Mouse (Mus musculus): Measurements from ENCODE around the gene Rab7b.

Gene Rab7b

GRCm38 (mm10) chr1:131696325-131696724 is 7.8 kb downstream of the Rab7b start:
- peak; percentile 10 for DNase-seq

GRCm38 (mm10) chr1:131698770-131699169 is 10.3 kb downstream of the Rab7b start:
- no peak for DNase-seq

DNA sequence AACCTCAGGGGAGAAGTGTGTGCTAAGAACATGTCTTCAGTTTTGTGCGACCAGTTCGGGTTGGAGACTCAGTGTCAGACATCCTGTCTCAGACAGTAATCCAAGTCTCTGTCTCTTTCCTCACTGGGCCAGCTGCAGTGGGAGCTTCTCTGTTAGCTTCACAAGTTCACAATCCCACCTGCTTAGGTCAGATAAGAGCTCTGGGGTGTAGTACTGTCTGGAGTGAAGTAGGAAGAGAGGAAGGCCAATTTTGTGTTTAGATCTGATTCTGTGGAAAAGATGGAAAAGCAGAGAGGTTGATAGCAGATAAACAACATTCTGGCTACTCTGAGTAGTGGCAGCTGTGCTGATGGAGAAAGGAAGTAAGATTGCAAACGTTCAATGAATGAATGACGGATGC is 11.1 kb downstream of the Rab7b start:
- DNase-seq = no peak

- no peak for DNase-seq
Observed at GRCm38 (mm10) chr1:131700447-131700846, 12.0 kb downstream of the Rab7b start.

- DNase-seq = no peak
Observed at GRCm38 (mm10) chr1:131701391-131701790, 12.9 kb downstream of the Rab7b start.

GRCm38 (mm10) chr1:131702094-131702766 is 13.7 kb downstream of the Rab7b start:
- DNase-seq = no peak

DNA sequence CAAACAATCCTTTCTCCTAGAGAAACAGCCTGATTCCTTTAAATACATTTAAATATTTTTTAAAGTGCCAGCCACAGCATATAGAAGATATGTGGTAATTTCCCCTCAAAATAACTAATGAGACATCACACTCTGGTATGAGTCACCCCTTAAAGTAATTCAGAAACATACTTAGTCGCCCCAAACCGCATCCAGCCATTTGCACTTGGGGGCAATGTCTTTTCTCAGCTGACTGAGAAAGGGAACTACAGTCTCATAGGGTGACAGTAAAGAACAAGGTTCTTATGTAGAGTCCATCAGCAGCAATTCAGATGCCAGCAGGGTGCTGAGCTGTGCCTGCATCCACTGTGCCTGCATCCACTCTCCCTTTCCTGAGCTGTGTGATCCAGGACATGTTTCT is 15.0 kb downstream of the Rab7b start:
- no peak for DNase-seq

DNA sequence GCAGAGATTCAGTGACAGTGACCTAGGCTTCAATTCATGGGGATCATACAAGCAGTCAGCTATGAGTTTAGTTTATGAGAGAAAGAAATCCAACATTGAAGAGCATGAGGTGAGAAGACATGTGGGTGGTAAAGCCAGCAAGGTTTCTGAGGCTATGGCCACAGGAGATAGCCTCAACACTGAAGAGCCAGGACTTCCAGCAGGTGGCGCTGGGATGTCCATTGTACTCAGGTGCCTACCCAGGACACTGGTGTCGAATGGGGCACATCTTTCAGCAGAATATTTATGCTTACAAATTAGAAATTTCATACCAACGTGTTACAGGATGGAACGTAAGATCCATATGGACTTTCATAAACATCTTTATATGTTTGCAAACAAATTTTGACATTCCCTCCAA is 19.8 kb downstream of the Rab7b start:
- DNase-seq = peak; percentile 73

- DNase-seq = no peak
Observed at GRCm38 (mm10) chr1:131711518-131711917, 23.0 kb downstream of the Rab7b start.

DNA sequence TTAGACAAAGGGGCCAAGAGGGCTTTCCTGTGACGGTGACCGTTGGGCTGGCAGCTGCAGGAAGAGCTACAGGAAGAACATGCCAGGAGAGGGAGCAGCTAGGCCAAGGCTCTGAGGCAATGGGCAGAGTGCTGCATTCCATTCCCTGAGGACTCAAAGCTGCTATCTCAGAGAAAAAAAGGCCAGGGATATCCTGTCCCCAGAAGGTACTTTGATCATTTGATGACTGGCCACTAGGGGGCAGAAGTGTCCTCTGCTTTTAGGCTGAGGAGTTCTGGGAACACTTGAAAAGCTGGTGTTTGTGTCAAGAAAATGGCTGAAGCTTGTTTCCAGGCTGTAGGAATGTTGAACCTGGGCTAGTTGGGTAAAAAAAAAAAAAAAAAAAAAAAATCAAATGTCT is 23.9 kb downstream of the Rab7b start:
- peak; percentile 87 for DNase-seq

GRCm38 (mm10) chr1:131714388-131715337 is 26.2 kb downstream of the Rab7b start:
- DNase-seq = no peak

- DNase-seq = no peak
Observed at GRCm38 (mm10) chr1:131718952-131719694, 30.6 kb downstream of the Rab7b start.

DNA sequence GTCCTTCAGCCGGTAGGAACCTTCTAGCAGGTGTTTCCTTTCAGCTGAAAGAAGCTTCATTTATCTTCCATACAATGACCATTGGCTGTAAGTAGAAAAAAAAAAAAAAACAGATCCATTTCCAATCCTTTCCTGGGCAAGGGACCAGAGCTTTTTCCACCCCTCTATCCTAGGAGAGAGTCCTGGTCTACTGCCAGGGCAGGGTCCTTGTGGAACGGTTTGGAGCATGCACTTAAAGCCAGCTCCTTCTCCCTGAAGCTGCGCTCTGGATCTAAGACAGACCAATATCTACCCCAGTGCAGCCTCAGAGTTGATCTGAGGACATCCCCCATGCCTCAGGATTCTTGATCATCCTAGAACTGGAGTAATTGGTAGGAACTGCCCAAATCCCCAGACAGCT is 33.5 kb downstream of the Rab7b start:
- no peak for DNase-seq

GRCm38 (mm10) chr1:131723549-131723948 is 35.1 kb downstream of the Rab7b start:
- DNase-seq = no peak

- DNase-seq = no peak
Observed at GRCm38 (mm10) chr1:131726586-131726985, 38.1 kb downstream of the Rab7b start.

DNA sequence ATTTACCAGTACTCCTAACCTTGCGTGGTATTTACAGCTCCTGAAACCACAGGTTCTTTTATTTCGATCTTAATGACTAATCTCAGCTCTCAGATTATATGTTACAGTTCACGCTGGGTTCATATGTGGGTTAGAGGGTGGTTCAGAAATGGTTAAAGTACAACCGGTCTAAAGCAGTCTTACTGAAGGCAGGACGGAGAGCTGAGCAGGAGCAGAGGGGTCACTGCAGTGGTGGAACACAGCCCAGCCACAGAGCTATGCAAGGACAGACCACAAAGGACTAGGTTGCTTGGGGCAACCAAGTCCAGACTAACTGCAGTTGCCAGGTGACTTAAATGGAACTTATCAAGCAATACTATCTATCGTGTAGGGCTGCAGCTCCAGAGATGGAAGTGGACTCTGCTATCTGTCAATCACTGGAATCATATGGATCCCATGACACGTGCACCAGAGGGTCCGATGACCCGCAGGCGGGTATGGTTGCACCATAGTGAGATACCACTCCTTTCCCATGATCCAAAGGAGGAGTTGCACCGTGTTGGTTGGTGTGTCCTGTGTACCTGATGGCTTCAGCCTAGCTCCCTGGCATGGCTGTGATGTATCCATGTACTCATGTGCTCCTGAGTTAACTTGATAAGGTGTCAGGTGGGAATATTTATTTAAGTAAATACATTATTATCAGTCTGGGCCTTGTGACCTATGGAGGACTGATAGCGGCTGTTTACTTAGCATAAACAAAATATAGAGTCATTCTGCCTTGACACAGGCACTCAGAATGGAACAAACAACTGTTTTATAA is 42.3 kb downstream of the Rab7b start:
- DNase-seq = no peak

DNA sequence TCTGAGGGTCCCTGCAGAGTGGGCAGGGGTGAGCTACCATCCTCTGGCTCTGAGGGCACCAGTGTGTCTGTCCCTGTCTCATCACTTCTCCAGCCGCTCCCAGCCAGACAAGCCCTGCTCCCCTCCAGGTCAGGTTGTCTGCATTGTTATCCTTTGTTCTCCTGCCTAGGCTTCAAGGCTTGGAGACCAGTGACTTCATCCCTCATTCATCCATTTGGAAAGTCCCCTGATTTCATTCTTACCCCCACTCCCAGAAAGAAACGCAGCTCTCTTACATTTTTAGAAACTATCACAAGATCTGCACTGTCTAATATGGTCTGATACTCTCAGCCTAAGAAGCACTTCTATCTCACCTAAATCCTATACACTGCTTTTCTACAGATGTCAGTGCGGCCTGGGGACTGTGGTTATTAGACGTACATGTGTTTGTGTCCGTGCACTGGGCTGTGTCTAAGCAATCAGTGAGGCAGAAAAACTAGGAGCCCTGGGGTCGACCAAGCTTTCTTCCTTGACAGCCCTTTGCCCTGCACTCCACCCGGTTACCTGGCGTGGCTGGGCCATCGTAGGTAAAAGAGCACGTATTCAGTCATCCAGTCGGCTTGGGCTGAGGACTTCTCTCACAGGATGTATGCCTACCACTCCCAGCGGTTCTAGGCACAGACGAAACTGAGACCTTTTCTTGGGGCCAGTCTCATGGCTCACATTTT is 45.1 kb downstream of the Rab7b start:
- DNase-seq = no peak

DNA sequence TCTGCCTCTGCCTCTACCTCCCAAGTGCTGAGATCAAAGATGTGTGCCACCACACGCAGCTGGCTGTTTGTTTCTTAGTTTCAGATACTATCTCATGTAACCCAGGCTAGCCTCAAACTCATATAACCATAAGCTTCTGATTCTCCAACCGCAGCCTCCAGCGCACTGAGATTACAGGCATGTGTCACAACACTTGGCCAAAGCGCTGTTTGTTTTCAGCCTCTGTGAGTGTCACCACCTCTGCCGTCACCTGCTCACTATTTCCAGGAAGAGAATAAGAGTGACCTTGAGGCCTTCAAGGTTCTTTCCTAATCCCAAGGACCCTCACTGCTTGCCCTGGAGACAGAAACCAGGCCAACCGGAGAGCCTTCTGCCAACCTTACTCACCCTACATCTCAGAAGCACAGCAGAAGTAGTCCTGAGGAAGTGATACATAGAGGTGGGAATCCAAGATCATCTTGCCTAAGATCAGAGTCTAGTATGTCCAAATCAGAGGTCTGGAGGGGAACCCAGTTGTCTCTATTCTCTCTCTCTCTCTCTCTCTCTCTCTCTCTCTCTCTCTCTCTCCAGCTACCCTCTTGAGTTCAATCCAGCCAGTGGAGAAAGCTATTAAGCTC is 46.3 kb downstream of the Rab7b start:
- DNase-seq = no peak

GRCm38 (mm10) chr1:131736494-131736893 is 48.0 kb downstream of the Rab7b start:
- no peak for DNase-seq

GRCm38 (mm10) chr1:131737269-131737668 is 48.8 kb downstream of the Rab7b start:
- DNase-seq = peak; percentile 83

GRCm38 (mm10) chr1:131738760-131739159 is 50.3 kb downstream of the Rab7b start:
- DNase-seq = no peak
